Mouse (Mus musculus) kidney, adult 18-20 months (tissue): ENCODE measurements at regions not wholly inside any gene's neighbourhood (a gene's known extent, or its start where the extent isn't known, plus 50 kb on each side); places are given as distances from the start of the nearest gene placed in this dataset.

Experiments
- DNase-seq: peaks from one replicate; pipeline ENCODE4 v3.0.0; 2021

DNA sequence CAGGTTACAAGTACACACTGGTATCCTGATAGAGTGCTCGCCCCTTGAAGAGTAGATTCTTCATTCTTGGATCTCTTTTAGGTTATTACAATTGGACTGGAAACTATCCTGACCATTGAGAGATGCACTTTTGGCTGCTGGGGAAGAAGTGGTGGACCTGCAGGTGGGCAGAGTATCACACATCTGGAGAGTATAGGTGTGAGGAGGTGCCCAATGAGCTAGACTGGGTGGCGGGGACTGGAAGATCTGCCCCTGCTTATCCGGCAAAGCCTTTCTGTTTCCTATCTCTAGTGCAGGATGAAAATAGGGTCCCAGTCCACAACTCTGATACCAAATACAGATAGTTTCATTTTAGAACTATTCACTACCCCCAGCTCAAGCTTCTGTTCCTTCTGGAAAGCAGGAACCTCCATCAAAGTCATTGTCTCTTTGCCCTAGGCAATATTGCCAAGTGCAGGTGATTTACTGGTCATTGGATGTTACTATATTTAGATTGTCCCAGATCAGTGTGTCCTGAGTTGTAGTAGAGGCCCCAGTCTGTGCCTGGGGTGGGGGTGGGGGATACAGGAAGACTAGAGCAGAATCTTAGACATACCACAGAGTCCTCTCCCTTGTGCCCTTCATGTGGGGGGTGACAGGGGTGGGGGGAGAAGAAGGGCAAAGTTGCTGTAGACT lies 62.5 kb upstream of the Ube2e1 start:
- no peak for DNase-seq

DNA sequence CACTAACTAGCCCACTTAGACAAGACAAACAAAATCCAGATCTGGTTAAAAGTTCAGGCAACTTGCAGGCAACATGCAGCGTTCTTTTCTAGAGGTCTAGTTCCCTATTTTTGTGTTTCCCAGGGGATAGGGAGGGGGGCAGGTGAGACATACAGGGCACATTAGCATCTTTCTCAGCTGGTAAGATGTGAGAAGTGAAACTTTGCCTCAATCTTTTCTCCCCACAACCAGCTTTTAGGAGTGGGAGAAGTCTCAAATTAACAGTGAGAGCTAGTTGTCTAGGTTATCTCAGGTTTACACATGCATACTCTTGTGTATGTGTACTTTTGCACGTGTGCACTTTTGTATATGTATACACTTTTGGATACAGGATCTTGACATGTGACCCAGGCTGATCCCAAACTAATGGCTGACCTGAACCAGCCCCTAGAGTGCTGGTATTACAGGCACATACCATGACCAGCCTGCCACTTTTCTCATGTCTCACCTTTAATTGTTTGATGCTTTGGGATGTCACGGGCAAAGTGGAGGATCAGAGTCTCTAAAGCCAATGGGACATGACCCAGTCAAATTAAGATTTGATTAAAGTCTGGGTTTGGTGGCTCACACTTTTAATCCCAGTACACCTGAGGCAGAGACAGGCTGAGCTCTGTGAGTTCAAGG lies 60.3 kb upstream of the Ube2e1 start:
- DNase-seq = no peak

DNA sequence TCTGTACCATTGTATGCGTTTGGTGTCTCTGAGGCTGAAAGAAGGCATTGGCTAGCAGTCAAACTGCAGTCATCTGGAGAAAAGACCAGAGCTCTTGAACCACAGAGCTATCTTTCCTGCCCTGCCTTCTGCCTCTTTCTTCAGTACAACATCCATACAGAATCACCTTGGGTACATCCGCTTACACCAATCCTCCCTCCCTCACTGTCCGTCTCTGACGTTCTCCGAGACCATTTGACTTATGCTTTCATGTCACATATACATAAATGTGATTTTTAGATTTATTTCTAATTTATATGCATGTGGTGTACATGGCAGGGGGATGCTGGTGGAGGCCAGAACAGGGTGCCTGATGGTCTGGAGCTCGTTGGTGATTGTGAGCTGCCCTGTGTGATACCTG lies 57.7 kb upstream of the Ube2e1 start:
- DNase-seq = no peak

DNA sequence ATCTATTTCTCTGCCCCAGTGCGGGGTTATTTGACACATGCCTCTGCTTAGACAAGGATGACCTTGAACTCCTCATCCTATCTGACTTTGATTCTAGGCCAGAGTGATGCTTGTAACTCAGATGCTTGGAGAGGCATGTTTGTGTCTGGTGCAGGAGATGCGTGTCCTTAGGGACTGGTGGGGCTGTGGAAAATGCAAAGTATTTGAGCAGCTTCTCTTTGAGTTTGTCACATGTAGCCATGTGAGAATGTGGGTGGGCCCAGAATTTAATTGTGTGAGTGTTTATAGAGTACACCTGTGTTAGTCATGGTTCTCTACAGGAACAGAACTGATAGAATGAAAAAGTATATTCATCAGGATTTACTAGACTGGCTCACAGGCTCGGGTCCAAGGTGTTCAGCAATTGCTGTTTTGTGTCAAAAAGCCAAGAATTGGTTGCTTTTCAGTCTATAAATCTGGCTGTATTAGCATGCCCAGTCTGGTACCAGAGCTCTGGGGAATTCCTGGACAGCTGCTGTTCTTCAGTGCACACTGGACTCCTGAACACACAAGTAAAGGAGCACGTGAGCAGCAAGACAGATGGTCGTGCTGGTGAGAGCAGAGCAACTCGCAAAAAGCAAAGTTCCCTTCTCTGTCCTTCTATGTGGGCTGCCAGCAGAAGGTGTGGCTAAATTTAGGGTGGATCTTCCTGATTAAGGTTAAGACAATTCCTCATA lies 54.5 kb upstream of the Ube2e1 start:
- no peak for DNase-seq
